Mouse (Mus musculus): ENCODE data around the gene Osgin1.

DNA sequence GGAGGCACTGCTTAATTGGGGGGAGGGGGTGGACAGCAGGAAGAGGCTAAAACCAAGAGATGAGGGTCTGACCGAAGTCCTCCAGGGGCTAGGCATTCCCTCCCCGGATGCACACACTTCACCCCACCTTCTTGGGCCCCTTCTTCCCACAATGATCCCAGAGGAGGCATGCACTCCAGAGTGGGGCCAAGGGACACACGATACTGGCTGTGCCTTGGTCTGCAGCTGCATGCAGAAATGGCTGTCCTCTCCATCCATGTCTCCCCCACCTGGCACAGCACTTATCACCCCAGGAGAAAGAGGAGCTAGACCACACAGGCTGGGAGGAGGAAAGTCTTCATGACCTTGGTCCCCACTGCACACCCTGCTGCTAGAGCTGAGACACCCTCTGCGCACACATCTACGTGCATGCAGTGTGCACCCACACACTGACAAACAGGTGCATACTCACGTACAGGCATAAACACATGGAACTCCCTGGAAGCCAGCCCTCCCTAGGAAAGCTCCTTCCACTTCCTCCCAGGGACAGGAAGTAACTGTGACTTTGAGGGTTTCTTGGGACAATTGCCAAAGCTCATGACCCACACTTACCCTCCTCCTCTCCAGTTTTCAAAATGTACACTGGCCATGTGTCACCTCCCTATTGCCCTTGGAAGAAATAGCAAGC lies 7.7 kb upstream of the Osgin1 start:
- no peak for TF ChIP-seq CTCF (IDR thresholded peaks at IDR 0.05; ENCODE audit: borderline replicate concordance, extremely low read depth, insufficient read depth, insufficient read length)
- no peak for TF ChIP-seq POLR2A (IDR thresholded peaks at IDR 0.05; ENCODE audit: borderline replicate concordance, extremely low read depth, insufficient read depth, insufficient read length, poor library complexity, severe bottlenecking)
